In the genomic region with DNA sequence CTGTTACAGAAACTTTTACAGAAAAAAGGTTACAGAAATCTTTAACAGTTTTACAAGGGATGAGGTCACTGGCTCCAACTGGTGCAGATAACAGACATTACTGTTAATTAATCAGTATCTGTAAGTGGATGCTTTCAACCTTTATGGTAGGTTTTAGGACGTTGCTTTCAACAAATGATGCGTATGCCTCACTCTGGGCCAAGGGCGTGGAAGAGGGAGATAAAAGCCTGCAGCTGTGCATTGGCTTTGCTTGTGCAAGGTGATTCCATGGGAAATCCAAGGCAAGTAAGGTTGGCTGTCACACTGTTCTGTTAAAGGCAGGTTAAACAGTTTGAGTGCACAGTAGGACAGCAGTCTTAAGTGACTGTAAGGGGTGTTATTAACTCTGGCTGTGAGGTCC, we compare ENCODE assay signal across 34 mouse cellular contexts. TPM values are rescaled to one million over a fixed set of nuclear protein-coding genes. Genes with fewer than 3 reads are reported as not detected.
"Had no signal": no experiment of that assay in that cellular context is flagged by ENCODE, and none has a peak within 500 bp of the region (broad histone marks: within the 10 kb centered on the region; RNA-seq: fewer than 3 reads in every experiment).

No protein-coding gene starts in this region.

- H3K9ac ChIP-seq: heart, embryonic 12.5 days; hindbrain, embryonic 12.5 days; hindbrain, embryonic 14.5 days; kidney, embryonic 15.5 days; limb, embryonic 13.5 days; limb, embryonic 15.5 days; liver, embryonic 13.5 days; liver, embryonic 15.5 days had no signal

- H3K4me1 ChIP-seq: heart, embryonic 10.5 days; heart, embryonic 12.5 days; limb, embryonic 15.5 days had no signal

- H3K9me3 ChIP-seq: heart, embryonic 10.5 days; heart, embryonic 12.5 days; hindbrain, embryonic 10.5 days; hindbrain, embryonic 12.5 days; kidney, embryonic 15.5 days; limb, embryonic 13.5 days; limb, embryonic 15.5 days; liver, embryonic 13.5 days; liver, embryonic 15.5 days had no signal

- DNase-seq: gastrocnemius, adult 2 months; gastrocnemius, postnatal 10 days; gastrocnemius, postnatal 25 days; heart, postnatal 10 days; heart, postnatal 4 days; kidney, adult 11 months; kidney, adult 2 months; kidney, adult 9 months; kidney, postnatal 14 days; kidney, postnatal 36 days; layer of hippocampus, adult 9-11 months; left cerebral cortex, postnatal 4 days; liver, embryonic 13.5 days had no signal

- ATAC-seq: hindbrain, postnatal 0 days; intestine, embryonic 16.5 days had no signal

- H3K27ac ChIP-seq: gastrocnemius, adult 2 months; heart, embryonic 10.5 days; hindbrain, embryonic 10.5 days; hindbrain, embryonic 12.5 days; hindbrain, embryonic 14.5 days; hindbrain, postnatal 0 days; kidney, embryonic 15.5 days; kidney, postnatal 0 days; left cerebral cortex, adult 2 months; limb, embryonic 13.5 days; limb, embryonic 15.5 days; liver, embryonic 13.5 days; liver, embryonic 15.5 days had no signal

- H3K4me2 ChIP-seq: heart, embryonic 12.5 days; hindbrain, embryonic 12.5 days; hindbrain, embryonic 14.5 days; kidney, embryonic 15.5 days; limb, embryonic 13.5 days; limb, embryonic 15.5 days; liver, embryonic 13.5 days; liver, embryonic 15.5 days had no signal

- H3K27me3 ChIP-seq: heart, embryonic 12.5 days; hindbrain, embryonic 12.5 days; kidney, embryonic 15.5 days; limb, embryonic 13.5 days; limb, embryonic 15.5 days; liver, embryonic 13.5 days; liver, embryonic 15.5 days had no signal

- H3K36me3 ChIP-seq: hindbrain, embryonic 10.5 days; hindbrain, embryonic 12.5 days; limb, embryonic 15.5 days; liver, embryonic 13.5 days had no signal

- H3K4me3 ChIP-seq: gastrocnemius, adult 2 months; heart, embryonic 10.5 days; heart, embryonic 12.5 days; hindbrain, embryonic 10.5 days; hindbrain, embryonic 12.5 days; kidney, embryonic 15.5 days; left cerebral cortex, adult 2 months; limb, embryonic 13.5 days; limb, embryonic 15.5 days; liver, embryonic 13.5 days; liver, embryonic 15.5 days had no signal

RNA-seq across cellular contexts. Expression of a gene that starts 29.6 kb away (rescaled TPM):
- total RNA-seq: gastrocnemius, adult 2 months; gastrocnemius, postnatal 25 days; granulocyte monocyte progenitor cell, adult 5-6 weeks; heart, adult 8-10 months; heart, postnatal 10 days; heart, postnatal 25 days; hindbrain, postnatal 0 days; layer of hippocampus, adult 18-20 months; layer of hippocampus, adult 8-10 months; layer of hippocampus, postnatal 25 days; left cerebral cortex, postnatal 4 days had no signal
- polyA plus RNA-seq: heart, embryonic 10.5 days; heart, embryonic 12.5 days; heart, embryonic 14.5 days; hindbrain, embryonic 10.5 days; hindbrain, embryonic 12.5 days; hindbrain, embryonic 14.5 days; hindbrain, postnatal 0 days; limb, embryonic 11.5 days; limb, embryonic 13.5 days had no signal
